Mouse (Mus musculus): ENCODE results near the gene Lyrm1. TPM values are rescaled to one million over a fixed set of nuclear protein-coding genes. Genes with fewer than 3 reads are reported as not detected.

The Lyrm1 gene
- polyA plus RNA-seq, 1 experiment from 2014 or later, result 7.8 TPM

GRCm38 (mm10) chr7:119976256-119976655, 80.6 kb downstream of the Lyrm1 start:
- Histone ChIP-seq H3K4me2 (no peak overlapping the region), H3K9ac (no peak overlapping the region), H3K36me3 (no peaks in the 10 kb centered on the region), H3K9me3 (no peaks in the 10 kb centered on the region), H3K4me3 (replicated peaks) (no peak overlapping the region), H3K27ac (no peak overlapping the region), H3K27me3 (replicated peaks) (no peaks in the 10 kb centered on the region), H3K4me1 (no peaks in the 10 kb centered on the region)
- 77% methylated on average over 6 of the region's 6 CpGs for whole genome bisulfite sequencing
- ATAC-seq (ENCODE audit: insufficient read depth, low FRiP score, low read depth), result no peak

- 84% methylated on average over 7 of the region's 7 CpGs for WGBS
- Histone ChIP-seq H3K9me3 (no peaks in the 10 kb centered on the region), H3K4me3 (replicated peaks) (no peak overlapping the region), H3K36me3 (no peaks in the 10 kb centered on the region), H3K4me1 (no peaks in the 10 kb centered on the region), H3K9ac (no peak overlapping the region), H3K4me2 (no peak overlapping the region), H3K27ac (no peak overlapping the region), H3K27me3 (replicated peaks) (no peaks in the 10 kb centered on the region)
- no peak for ATAC-seq (ENCODE audit: insufficient read depth, low FRiP score, low read depth)
Measured at GRCm38 (mm10) chr7:119977574-119977973, 81.9 kb downstream of the Lyrm1 start.

GRCm38 (mm10) chr7:119978576-119978975, 82.9 kb downstream of the Lyrm1 start:
- Histone ChIP-seq H3K36me3 (no peaks in the 10 kb centered on the region), H3K4me3 (replicated peaks) (no peak overlapping the region), H3K9me3 (no peaks in the 10 kb centered on the region), H3K4me1 (no peaks in the 10 kb centered on the region), H3K27me3 (replicated peaks) (no peaks in the 10 kb centered on the region), H3K4me2 (no peak overlapping the region), H3K27ac (no peak overlapping the region), H3K9ac (no peak overlapping the region)
- no peak for ATAC-seq (ENCODE audit: insufficient read depth, low FRiP score, low read depth)

- no peak overlapping the region for H3K9ac ChIP-seq
- H3K27ac ChIP-seq, result no peak overlapping the region
- H3K4me2 ChIP-seq, result no peak overlapping the region
- 87% methylated on average over 3 of the region's 3 CpGs for WGBS
- H3K36me3 ChIP-seq, result no peaks in the 10 kb centered on the region
- H3K4me3 ChIP-seq (replicated peaks), result no peak overlapping the region
- no peaks in the 10 kb centered on the region for H3K4me1 ChIP-seq
- no peaks in the 10 kb centered on the region for H3K9me3 ChIP-seq
- no peaks in the 10 kb centered on the region for H3K27me3 ChIP-seq (replicated peaks)
- no peak for ATAC-seq (ENCODE audit: insufficient read depth, low FRiP score, low read depth)
Measured at GRCm38 (mm10) chr7:119980170-119980569, 84.5 kb downstream of the Lyrm1 start.

- Histone ChIP-seq H3K4me3 (replicated peaks) (no peak overlapping the region), H3K9me3 (no peaks in the 10 kb centered on the region), H3K27me3 (replicated peaks) (no peaks in the 10 kb centered on the region), H3K36me3 (no peaks in the 10 kb centered on the region), H3K4me2 (no peak overlapping the region), H3K4me1 (no peaks in the 10 kb centered on the region), H3K27ac (no peak overlapping the region), H3K9ac (no peak overlapping the region)
- no peak for ATAC-seq (ENCODE audit: insufficient read depth, low FRiP score, low read depth)
- 55% methylated on average over 3 of the region's 3 CpGs for WGBS
Measured at GRCm38 (mm10) chr7:119985279-119985912, 89.7 kb downstream of the Lyrm1 start.

GRCm38 (mm10) chr7:119997066-119997465, 101.4 kb downstream of the Lyrm1 start:
- no peaks in the 10 kb centered on the region for H3K4me1 ChIP-seq
- WGBS, result 66% methylated on average over 6 of the region's 6 CpGs
- no peak for ATAC-seq (ENCODE audit: insufficient read depth, low FRiP score, low read depth)
- no peaks in the 10 kb centered on the region for H3K9me3 ChIP-seq
- no peak overlapping the region for H3K27ac ChIP-seq
- H3K4me2 ChIP-seq, result no peak overlapping the region
- H3K9ac ChIP-seq, result no peak overlapping the region
- no peak overlapping the region for H3K4me3 ChIP-seq (replicated peaks)
- H3K36me3 ChIP-seq, result no peaks in the 10 kb centered on the region
- no peaks in the 10 kb centered on the region for H3K27me3 ChIP-seq (replicated peaks)

Other genes with a start within 250 kb of the Lyrm1 start
- gene Acsm4, start 205.8 kb upstream of the Lyrm1 start, polyA plus RNA-seq (2015; fragmentation: Nextera tagmentation; extraction: Ambion mirVana), result not detected in 2 replicates
- 64.4 and 65.8 TPM in 2 replicates for gene Thumpd1, start 175.1 kb upstream of the Lyrm1 start, polyA plus RNA-seq (2015; fragmentation: Nextera tagmentation; extraction: Ambion mirVana)
- gene Acsm3, start 134.9 kb upstream of the Lyrm1 start, polyA plus RNA-seq (2015; fragmentation: Nextera tagmentation; extraction: Ambion mirVana), result 9.6 and 15.6 TPM in 2 replicates
- gene Rexo5, start 101.9 kb upstream of the Lyrm1 start, polyA plus RNA-seq (2015; fragmentation: Nextera tagmentation; extraction: Ambion mirVana), result 20.4 and 20.7 TPM in 2 replicates
- 19.2 and 20.0 TPM in 2 replicates for gene Eri2, start 101.8 kb upstream of the Lyrm1 start, polyA plus RNA-seq (2015; fragmentation: Nextera tagmentation; extraction: Ambion mirVana)
- 9.0 and 9.8 TPM in 2 replicates for gene Dcun1d3, start 437 bp downstream of the Lyrm1 start, polyA plus RNA-seq (2015; fragmentation: Nextera tagmentation; extraction: Ambion mirVana)
- 0.01 TPM in 1 of 2 replicates, not detected in the other for gene Dnah3, start 199.4 kb downstream of the Lyrm1 start, polyA plus RNA-seq (2015; fragmentation: Nextera tagmentation; extraction: Ambion mirVana)
- 33.2 and 45.4 TPM in 2 replicates for gene Tmem159, start 206.5 kb downstream of the Lyrm1 start, polyA plus RNA-seq (2015; fragmentation: Nextera tagmentation; extraction: Ambion mirVana)
- gene Zp2, start 249.4 kb downstream of the Lyrm1 start, polyA plus RNA-seq (2015; fragmentation: Nextera tagmentation; extraction: Ambion mirVana), result 0.15 TPM in 1 of 2 replicates, not detected in the other

Measured in stomach, embryonic 15.5 days (tissue).